Comparison of ENCODE assay signal across 8 mouse cellular contexts in genomic region chr6:118646265-118647061, GRCm38 (mm10).
DNase-seq lines count a peak whose midpoint lies in the region; ATAC-seq lines count a peak whose summit lies in the region.

No protein-coding gene starts in this region.

- no peaks in the 10 kb centered on the region for H3K4me1 ChIP-seq in heart, embryonic 11.5 days (ENCODE audit: control insufficient read depth, insufficient read depth, low read length)
- no peaks in the 10 kb centered on the region for H3K4me1 ChIP-seq in forebrain, embryonic 16.5 days (replicated peaks; ENCODE audit: control insufficient read depth, insufficient read depth, low read length)
- H3K4me1 ChIP-seq in hindbrain, embryonic 16.5 days (ENCODE audit: control insufficient read depth, insufficient read depth, low read depth, low read length) = no peaks in the 10 kb centered on the region; the same call in 1 of the 2 replicates
- H3K4me1 ChIP-seq in midbrain, embryonic 14.5 days (ENCODE audit: control insufficient read depth, insufficient read depth, low read length) = no peaks in the 10 kb centered on the region

- H3K27me3 ChIP-seq in heart, embryonic 11.5 days (ENCODE audit: control insufficient read depth, insufficient read depth, low read length) = no peaks in the 10 kb centered on the region
- H3K27me3 ChIP-seq in forebrain, embryonic 16.5 days (replicated peaks; ENCODE audit: control insufficient read depth, insufficient read depth, low read length) = no peaks in the 10 kb centered on the region
- no peaks in the 10 kb centered on the region for H3K27me3 ChIP-seq in hindbrain, embryonic 16.5 days (replicated peaks; ENCODE audit: control insufficient read depth, insufficient read depth, low read length)
- H3K27me3 ChIP-seq in midbrain, embryonic 14.5 days (ENCODE audit: control insufficient read depth, insufficient read depth, low read length) = no peaks in the 10 kb centered on the region

- no peak overlapping the region for H3K4me2 ChIP-seq in heart, embryonic 11.5 days
- no peak overlapping the region for H3K4me2 ChIP-seq in forebrain, embryonic 16.5 days (ENCODE audit: low read length)
- H3K4me2 ChIP-seq in hindbrain, embryonic 16.5 days (ENCODE audit: low read length) = no peak overlapping the region
- no peak overlapping the region for H3K4me2 ChIP-seq in midbrain, embryonic 14.5 days (ENCODE audit: low read length)

- no peaks in the 10 kb centered on the region; the same call in 1 of the 2 replicates for H3K36me3 ChIP-seq in heart, embryonic 11.5 days (ENCODE audit: control insufficient read depth, insufficient read depth, low read length)
- peaks cover 3% of the 10 kb centered on the region; the same call in 1 of the 2 replicates for H3K36me3 ChIP-seq in forebrain, embryonic 16.5 days (ENCODE audit: control insufficient read depth, insufficient read depth)
- H3K36me3 ChIP-seq in hindbrain, embryonic 16.5 days (ENCODE audit: control insufficient read depth, insufficient read depth, low read length) = peaks cover 11% of the 10 kb centered on the region; the same call in 1 of the 2 replicates
- peaks cover 6% of the 10 kb centered on the region for H3K36me3 ChIP-seq in midbrain, embryonic 14.5 days (ENCODE audit: control insufficient read depth, insufficient read depth, low read length)

- WGBS in heart, embryonic 11.5 days (ENCODE audit: insufficient replicate concordance) = 58% methylated on average over 14 of the region's 14 CpGs
- 36% methylated on average over 14 of the region's 14 CpGs for WGBS in forebrain, embryonic 16.5 days
- WGBS in hindbrain, embryonic 16.5 days = 45% methylated on average over 14 of the region's 14 CpGs
- 43% methylated on average over 14 of the region's 14 CpGs for WGBS in midbrain, embryonic 14.5 days

- intact Hi-C loops in left cerebral cortex, postnatal 36 days (cut with DNase I) = loop anchor here (2.0 to 10.0 kb wide), 3 partner anchors 268 to 538 kb away; no protein-coding TSS in a partner anchor

- H3K9ac ChIP-seq in heart, embryonic 11.5 days (ENCODE audit: low read depth, low read length) = no peak overlapping the region
- no peak overlapping the region for H3K9ac ChIP-seq in forebrain, embryonic 16.5 days (replicated peaks; ENCODE audit: low read depth, low read length)
- H3K9ac ChIP-seq in hindbrain, embryonic 16.5 days (ENCODE audit: low read depth, low read length) = no peak overlapping the region
- no peak overlapping the region for H3K9ac ChIP-seq in midbrain, embryonic 14.5 days (replicated peaks; ENCODE audit: low read length)

- H3K27ac ChIP-seq in heart, embryonic 11.5 days (ENCODE audit: low read depth, low read length) = no peak overlapping the region
- no peak overlapping the region for H3K27ac ChIP-seq in forebrain, embryonic 16.5 days (ENCODE audit: low read length)
- H3K27ac ChIP-seq in hindbrain, embryonic 16.5 days (ENCODE audit: low read depth, low read length) = no peak overlapping the region
- H3K27ac ChIP-seq in midbrain, embryonic 14.5 days (replicated peaks; ENCODE audit: low read depth, low read length) = no peak overlapping the region

- DNase-seq in heart, adult 11 months = peak; percentile 91
- DNase-seq in cerebellum, adult 11-12 months = peak; percentile 78
- DNase-seq in left cerebral cortex, postnatal 36 days (ENCODE audit: low spot score in 2 of 2) = peak; percentile 67 to 76
- DNase-seq in midbrain, embryonic 14.5 days = peak; percentile 84
- DNase-seq in spleen, postnatal 4 days (ENCODE audit: low spot score in 2 of 2) = peak; percentile 35 to 82

- no peak for ATAC-seq in heart, embryonic 11.5 days (replicated peaks; ENCODE audit: insufficient number of reproducible peaks, low FRiP score, low TSS enrichment)
- peak; percentile 86 for ATAC-seq in forebrain, embryonic 16.5 days
- ATAC-seq in hindbrain, embryonic 16.5 days = peak; percentile 82
- ATAC-seq in midbrain, embryonic 14.5 days (ENCODE audit: low FRiP score, low TSS enrichment) = peak; percentile 75

- no peak overlapping the region for H3K4me3 ChIP-seq in heart, embryonic 11.5 days (ENCODE audit: low read depth, low read length)
- H3K4me3 ChIP-seq in forebrain, embryonic 16.5 days (replicated peaks; ENCODE audit: low read length) = no peak overlapping the region
- no peak overlapping the region for H3K4me3 ChIP-seq in hindbrain, embryonic 16.5 days (ENCODE audit: low read length)
- H3K4me3 ChIP-seq in midbrain, embryonic 14.5 days (replicated peaks; ENCODE audit: low read depth, low read length) = no peak overlapping the region

- H3K9me3 ChIP-seq in heart, embryonic 11.5 days (replicated peaks; ENCODE audit: control insufficient read depth, low read length) = no peaks in the 10 kb centered on the region
- no peaks in the 10 kb centered on the region for H3K9me3 ChIP-seq in forebrain, embryonic 16.5 days (ENCODE audit: control insufficient read depth, low read length)
- H3K9me3 ChIP-seq in hindbrain, embryonic 16.5 days (ENCODE audit: control insufficient read depth, low read length) = no peaks in the 10 kb centered on the region
- H3K9me3 ChIP-seq in midbrain, embryonic 14.5 days (ENCODE audit: control insufficient read depth, low read length) = no peaks in the 10 kb centered on the region
